Mouse (Mus musculus) frontal cortex, postnatal 36 days (tissue): ENCODE measurements at regions not wholly inside any gene's neighbourhood (a gene's known extent, or its start where the extent isn't known, plus 50 kb on each side); places are given as distances from the start of the nearest gene placed in this dataset.

Source experiments
- DNase-seq, 2 experiments: peaks; one replicate each; pipeline ENCODE4 v3.0.0; 2022; ENCODE audit warnings: low spot score in 2 of 2

- DNase-seq, result no peak
Measured at GRCm38 (mm10) chr16:95775361-95775760, 73.5 kb downstream of the Ets2 start.

- no peak for DNase-seq
Measured at GRCm38 (mm10) chr16:95773151-95773550, 71.3 kb downstream of the Ets2 start.
